9 mouse cellular contexts compared by ENCODE assay signal in genomic region chr8:126975706-126976105, GRCm38 (mm10). TPM values are rescaled to one million over a fixed set of nuclear protein-coding genes. Genes with fewer than 3 reads are reported as not detected.
DNase-seq lines count a peak whose midpoint lies in the region; ATAC-seq and TF ChIP-seq lines count a peak whose summit lies in the region.
"Had no signal": no experiment of that assay in that cellular context is flagged by ENCODE, and none has a peak within 500 bp of the region (broad histone marks: within the 10 kb centered on the region; RNA-seq: fewer than 3 reads in every experiment).

No protein-coding gene starts in this region.

- intact Hi-C loops in left cerebral cortex, adult 2 months (cut with DNase I) = loop anchor here (1.0 to 10.0 kb wide), 3 partner anchors 46 to 711 kb away; no protein-coding TSS in a partner anchor

- peak; percentile 74 for DNase-seq in cerebellum, adult 9-10 months
- no peak for DNase-seq in cerebellum, adult 11 months
- DNase-seq in left cerebral cortex, adult 2 months (ENCODE audit: extremely low spot score in 1 of 2, low spot score in 2 of 2) = no peak
- DNase-seq in left cerebral cortex, adult 18-20 months (ENCODE audit: low spot score in 2 of 2) = no peak
- DNase-seq in ZHBTc4 (ENCODE audit: low read depth, low spot score) = peak; percentile 74
- DNase-seq in lung, postnatal 25 days (ENCODE audit: low spot score) = peak; percentile 64
- no peak for DNase-seq in gastrocnemius, postnatal 4 days (ENCODE audit: low spot score in 2 of 2)

- H3K27ac ChIP-seq in left cerebral cortex, adult 2 months = no peak overlapping the region
- H3K27ac ChIP-seq: heart, embryonic 13.5 days had no signal

- TF ChIP-seq CTCF in left cerebral cortex, adult 2 months (IDR thresholded peaks at IDR 0.05) = peak; percentile 92

- no peak for ATAC-seq in activated CD4-positive, CD25-positive, alpha-beta regulatory T cell, adult 4 months

- H3K4me3 ChIP-seq in left cerebral cortex, adult 2 months = no peak overlapping the region
- H3K4me3 ChIP-seq: heart, embryonic 13.5 days had no signal

RNA-seq across cellular contexts. Expression of gene Rbm34, which starts 4.8 kb away (rescaled TPM):
- total RNA-seq in left cerebral cortex, adult 2 months (2021) = 10 to 100 TPM; 13.9 to 14.8 TPM
- total RNA-seq in left cerebral cortex, adult 18-20 months (2021) = 10 to 100 TPM; 12.5 to 14.7 TPM
- 10 to 100 TPM; 16.6 to 19.5 TPM for polyA plus RNA-seq in activated CD4-positive, CD25-positive, alpha-beta regulatory T cell, adult 4 months (2017; shearing (Covaris generic))
- 10 to 100 TPM; 10.3 to 10.4 TPM for total RNA-seq in gastrocnemius, postnatal 4 days (2021)

RNA-seq across cellular contexts. Expression of gene Tomm20, which starts 30.1 kb away (rescaled TPM):
- total RNA-seq in left cerebral cortex, adult 2 months (2021) = 100 to 1,000 TPM; 181 to 182 TPM
- 100 to 1,000 TPM; 215 to 218 TPM for total RNA-seq in left cerebral cortex, adult 18-20 months (2021)
- polyA plus RNA-seq in activated CD4-positive, CD25-positive, alpha-beta regulatory T cell, adult 4 months (2017; shearing (Covaris generic)) = 100 to 1,000 TPM in 1 of 2 experiments, 10 to 100 TPM in 1; 59.0 to 102 TPM
- 100 to 1,000 TPM; 108 to 118 TPM for total RNA-seq in gastrocnemius, postnatal 4 days (2021)

Comparison
In these comparisons a context has a peak if more than half of its experiments do, and no peak if none do; other contexts are left out.
1. DNase-seq: peak in cerebellum, adult 9-10 months (single experiment), ZHBTc4 (single experiment) and lung, postnatal 25 days (single experiment); none in cerebellum, adult 11 months (single experiment), left cerebral cortex, adult 2 months (0 of 2), left cerebral cortex, adult 18-20 months (0 of 2) and gastrocnemius, postnatal 4 days (0 of 2).